Mouse (Mus musculus) megakaryocyte-erythroid progenitor cell, adult 5-6 weeks (primary cell): ENCODE results near the gene Dhh. TPM values are rescaled to one million over a fixed set of nuclear protein-coding genes. Genes with fewer than 3 reads are reported as not detected.

Source experiments
- ATAC-seq: replicated peaks from 2 replicates; pipeline ENCODE4 v1.8.0; 2016; ENCODE audit warnings: mild to moderate bottlenecking, inconsistent platforms; ENCODE audit not compliant: severe bottlenecking, poor library complexity, low FRiP score, low TSS enrichment
- total RNA-seq, 2 experiments: library from RNA; stranded (forward) in 1 of 2; stranded (reverse) in 1 of 2; fragments of 200-1000, 215-1000 nt in 1 of 2; fragments of >200 nt in 1 of 2; fragmentation: Nextera tagmentation in 1 of 2; gene quantifications; 2 replicates each; pipeline ENCODE4 v1.2.3; 2014 to 2017

The Dhh gene
- total RNA-seq, 2 experiments from 2014 or later = not detected

DNA sequence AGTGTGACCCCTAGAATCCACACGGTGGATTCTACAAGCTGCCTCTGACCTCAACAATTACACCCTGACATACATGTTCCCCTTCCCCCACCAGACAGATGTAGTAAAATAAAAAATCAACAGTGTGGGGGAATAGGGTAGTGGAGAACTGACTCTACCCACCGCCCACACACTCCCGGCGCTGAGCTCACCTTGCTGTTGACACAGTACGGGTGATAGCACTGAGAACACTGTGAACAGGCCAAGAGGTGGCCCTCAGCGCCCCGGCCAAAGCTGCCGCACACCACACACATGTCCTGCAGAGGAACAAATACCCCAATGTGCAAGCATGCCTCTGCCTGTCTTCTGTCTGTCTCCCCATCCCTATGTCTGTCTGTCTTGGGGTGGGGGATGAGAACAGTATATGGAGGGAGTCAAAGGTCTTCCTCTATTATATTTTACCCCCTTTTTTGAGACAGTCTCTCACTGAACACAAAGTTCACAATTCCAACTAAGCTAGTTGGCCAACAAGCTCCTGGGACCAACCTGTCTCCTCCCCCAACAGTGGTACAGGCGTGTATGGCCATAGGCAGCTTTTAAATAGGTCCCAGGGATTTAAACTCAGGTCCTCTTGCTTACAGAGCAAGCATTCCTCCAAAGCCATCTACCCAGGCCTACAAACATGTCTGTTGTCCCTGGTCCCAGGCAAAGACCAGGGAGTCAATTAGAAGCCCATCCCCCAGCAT, 38.9 kb downstream of the Dhh start:
- no peak for ATAC-seq

DNA sequence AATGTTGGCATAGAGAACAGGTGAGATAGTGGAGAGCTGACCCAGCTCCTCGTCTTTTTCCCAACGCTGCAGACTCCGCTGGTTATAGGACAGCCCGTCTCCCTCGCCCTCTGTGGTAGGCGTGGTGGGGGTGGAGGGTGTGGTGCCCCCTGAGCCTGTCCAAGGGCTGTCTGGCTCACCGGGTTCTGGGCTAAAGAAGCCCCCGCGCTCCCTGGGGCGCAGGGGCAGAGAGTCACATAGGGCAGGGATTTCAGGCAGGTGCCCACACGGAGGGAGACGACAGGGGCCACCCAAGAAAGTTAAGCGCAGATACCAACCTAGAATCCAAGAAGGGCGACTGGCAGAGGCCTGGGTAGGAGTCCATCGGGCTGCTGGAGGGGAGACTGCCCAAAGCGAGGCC, 44.1 kb downstream of the Dhh start:
- no peak for ATAC-seq

DNA sequence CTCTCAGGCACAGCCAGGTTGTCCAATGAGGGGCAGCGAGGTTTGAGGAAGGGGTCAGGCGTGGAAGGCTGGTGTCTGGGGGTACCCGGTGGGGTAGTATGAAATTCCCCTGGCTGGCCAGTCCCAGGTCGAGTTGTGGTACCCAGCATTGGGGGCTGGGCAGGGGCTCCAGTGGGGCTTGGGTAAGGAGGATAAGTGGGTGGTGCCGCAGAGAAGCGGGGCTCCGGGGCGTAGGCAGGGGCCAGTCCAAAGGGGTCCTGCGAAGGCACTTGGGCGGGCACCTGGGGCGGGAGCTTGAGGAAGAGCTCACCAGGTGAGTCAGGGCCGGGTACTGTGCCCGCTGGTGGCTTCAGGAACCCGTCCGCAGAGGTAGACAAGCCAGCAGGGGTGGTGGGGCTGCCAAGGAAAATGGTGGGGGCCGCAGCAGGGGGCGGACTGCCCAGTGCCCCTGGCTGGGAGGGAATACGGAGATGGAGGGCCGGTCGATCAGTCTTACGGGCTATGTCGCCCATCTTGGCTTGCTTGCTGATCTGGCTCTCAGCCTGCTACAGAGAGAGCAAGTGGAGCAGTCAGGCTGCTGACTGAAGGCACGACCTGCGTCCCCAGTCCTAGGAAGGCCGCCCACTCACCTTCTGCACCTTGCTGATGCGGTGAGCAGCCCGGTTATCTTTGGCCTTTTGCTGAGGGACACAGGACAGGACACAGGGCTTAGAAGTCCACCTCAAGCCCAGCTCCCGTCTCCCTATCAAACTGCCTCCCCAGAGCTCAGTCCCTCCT, 45.0 kb downstream of the Dhh start:
- ATAC-seq = no peak

DNA sequence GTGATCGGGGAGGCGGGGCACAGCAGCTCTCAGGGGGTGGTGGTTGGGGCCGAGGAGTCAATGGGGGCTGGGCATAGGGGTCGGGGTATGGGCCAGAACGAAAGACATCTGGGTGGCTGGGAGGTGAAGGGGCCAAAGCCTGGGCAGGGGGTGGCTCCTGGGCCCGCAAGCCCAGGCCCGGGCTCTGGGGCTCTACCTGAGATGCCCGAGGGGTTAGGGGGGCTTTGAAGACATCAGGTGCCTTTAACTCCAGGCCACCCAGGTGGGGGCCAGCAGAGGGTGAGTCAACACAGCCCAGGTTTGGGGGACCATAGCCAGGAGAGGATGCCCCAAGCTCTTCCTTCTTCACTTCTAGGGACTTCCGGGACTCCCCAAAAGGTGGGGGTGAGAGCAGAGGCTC, 45.6 kb downstream of the Dhh start:
- ATAC-seq = no peak

- no peak for ATAC-seq
These were observed 46.3 kb downstream of the Dhh start for GRCm38 (mm10) chr15:98852071-98852470.

DNA sequence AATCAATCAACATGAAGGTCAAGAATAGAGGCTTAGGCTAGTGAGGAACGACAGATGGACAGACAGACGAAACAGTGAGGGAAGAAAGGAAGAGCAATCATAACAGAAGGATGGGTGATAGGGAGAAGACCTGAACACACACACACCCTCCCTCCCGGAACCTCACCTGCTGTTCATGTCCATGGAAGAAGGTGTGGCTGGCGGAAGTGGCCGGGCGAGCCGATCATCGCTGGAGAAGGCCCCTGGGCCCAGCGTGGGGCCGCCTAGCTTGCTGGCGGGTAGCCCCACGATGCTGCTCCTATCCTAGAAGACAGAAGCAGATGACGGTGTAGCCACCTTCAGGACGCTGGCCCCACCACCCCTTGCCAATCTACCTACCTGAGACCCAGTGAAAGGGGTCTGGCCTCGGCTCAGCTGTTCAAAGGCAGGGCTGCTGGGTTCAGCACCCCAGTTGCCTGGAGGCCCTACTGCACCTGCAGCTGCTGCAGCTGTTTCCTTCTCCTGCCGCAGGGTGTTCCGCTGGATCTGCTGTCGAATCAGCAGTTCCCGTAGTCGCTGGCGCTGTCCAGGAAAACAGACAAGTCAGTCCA, 47.0 kb downstream of the Dhh start:
- no peak for ATAC-seq

- ATAC-seq = no peak
These were observed 47.7 kb downstream of the Dhh start for GRCm38 (mm10) chr15:98850668-98851067.

- ATAC-seq = no peak
These were observed 48.3 kb downstream of the Dhh start for GRCm38 (mm10) chr15:98849956-98850600.

- no peak for ATAC-seq
These were observed 49.2 kb downstream of the Dhh start for GRCm38 (mm10) chr15:98849165-98849564.

GRCm38 (mm10) chr15:98846140-98846539, 52.2 kb downstream of the Dhh start:
- no peak for ATAC-seq

DNA sequence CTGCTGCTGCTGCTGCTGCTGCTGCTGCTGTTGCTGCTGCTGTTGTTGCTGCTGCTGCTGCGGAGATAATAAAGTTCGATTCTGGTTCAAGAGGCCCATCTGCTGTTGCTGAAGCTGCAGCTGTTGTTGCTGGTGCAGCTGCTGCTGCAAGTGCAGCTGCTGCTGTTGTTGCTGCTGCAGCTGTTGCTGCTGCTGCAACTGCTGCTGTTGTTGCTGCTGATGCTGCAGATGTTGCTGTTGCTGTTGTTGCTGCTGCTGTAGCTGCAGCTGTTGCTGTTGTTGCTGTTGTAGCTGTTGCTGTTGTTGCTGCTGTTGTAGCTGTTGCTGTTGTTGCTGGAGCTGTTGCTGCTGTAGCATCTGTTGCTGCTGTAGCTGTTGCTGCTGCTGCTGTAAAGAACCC, 53.2 kb downstream of the Dhh start:
- ATAC-seq = no peak

- ATAC-seq = no peak
These were observed 54.6 kb downstream of the Dhh start for GRCm38 (mm10) chr15:98843595-98844223.

Other genes with a start within 250 kb of the Dhh start
- 79.8 and 96.4 TPM in 2 replicates for gene Ddx23, start 235.6 kb downstream of the Dhh start, total RNA-seq (2014; fragmentation: Nextera tagmentation)
- 152 and 181 TPM in 2 replicates for gene Ddx23, start 235.6 kb downstream of the Dhh start, total RNA-seq (2017)
- 0.64 TPM in 1 of 2 replicates, not detected in the other for gene Rnd1, start 221.1 kb downstream of the Dhh start, total RNA-seq (2014; fragmentation: Nextera tagmentation)
- gene Rnd1, start 221.1 kb downstream of the Dhh start, total RNA-seq (2017) = 0.61 TPM in 1 of 2 replicates, not detected in the other
- not detected in 2 replicates for gene Ccdc65, start 190.3 kb downstream of the Dhh start, total RNA-seq (2014; fragmentation: Nextera tagmentation)
- not detected in 2 replicates for gene Ccdc65, start 190.3 kb downstream of the Dhh start, total RNA-seq (2017)
- 5.5 and 6.1 TPM in 2 replicates for gene Fkbp11, start 170.3 kb downstream of the Dhh start, total RNA-seq (2014; fragmentation: Nextera tagmentation)
- gene Fkbp11, start 170.3 kb downstream of the Dhh start, total RNA-seq (2017) = 5.8 and 6.9 TPM in 2 replicates
- 22.5 and 23.2 TPM in 2 replicates for gene Arf3, start 135.3 kb downstream of the Dhh start, total RNA-seq (2014; fragmentation: Nextera tagmentation)
- 16.9 and 22.1 TPM in 2 replicates for gene Arf3, start 135.3 kb downstream of the Dhh start, total RNA-seq (2017)
- gene Wnt10b, start 120.4 kb downstream of the Dhh start, total RNA-seq (2014; fragmentation: Nextera tagmentation) = not detected in 2 replicates
- not detected in 2 replicates for gene Wnt10b, start 120.4 kb downstream of the Dhh start, total RNA-seq (2017)
- not detected in 2 replicates for gene Wnt1, start 108.7 kb downstream of the Dhh start, total RNA-seq (2014; fragmentation: Nextera tagmentation)
- gene Wnt1, start 108.7 kb downstream of the Dhh start, total RNA-seq (2017) = not detected in 2 replicates
- gene Ddn, start 89.0 kb downstream of the Dhh start, total RNA-seq (2014; fragmentation: Nextera tagmentation) = not detected in 2 replicates
- 0.08 TPM in 1 of 2 replicates, not detected in the other for gene Ddn, start 89.0 kb downstream of the Dhh start, total RNA-seq (2017)
- gene Prkag1, start 67.0 kb downstream of the Dhh start, total RNA-seq (2014; fragmentation: Nextera tagmentation) = 61.3 and 121 TPM in 2 replicates
- 120 and 143 TPM in 2 replicates for gene Prkag1, start 67.0 kb downstream of the Dhh start, total RNA-seq (2017)
- gene Kmt2d, start 27.3 kb downstream of the Dhh start, total RNA-seq (2014; fragmentation: Nextera tagmentation) = 55.2 and 72.7 TPM in 2 replicates
- 27.5 and 31.8 TPM in 2 replicates for gene Kmt2d, start 27.3 kb downstream of the Dhh start, total RNA-seq (2017)
- gene Rhebl1, start 4.0 kb downstream of the Dhh start, total RNA-seq (2014; fragmentation: Nextera tagmentation) = 17.4 and 25.2 TPM in 2 replicates
- 4.3 and 9.4 TPM in 2 replicates for gene Rhebl1, start 4.0 kb downstream of the Dhh start, total RNA-seq (2017)
- 8.7 and 14.5 TPM in 2 replicates for gene Lmbr1l, start 19.7 kb upstream of the Dhh start, total RNA-seq (2014; fragmentation: Nextera tagmentation)
- gene Lmbr1l, start 19.7 kb upstream of the Dhh start, total RNA-seq (2017) = 5.7 and 12.0 TPM in 2 replicates
- gene Tuba1b, start 36.0 kb upstream of the Dhh start, total RNA-seq (2014; fragmentation: Nextera tagmentation) = 2,322 and 3,225 TPM in 2 replicates
- 801 and 969 TPM in 2 replicates for gene Tuba1b, start 36.0 kb upstream of the Dhh start, total RNA-seq (2017)
- not detected in 2 replicates for gene Gm49450, start 55.0 kb upstream of the Dhh start, total RNA-seq (2014; fragmentation: Nextera tagmentation)
- gene Gm49450, start 55.0 kb upstream of the Dhh start, total RNA-seq (2017) = not detected in 2 replicates
- 4.5 and 10.2 TPM in 2 replicates for gene Tuba1a, start 55.2 kb upstream of the Dhh start, total RNA-seq (2014; fragmentation: Nextera tagmentation)
- 9.7 and 16.0 TPM in 2 replicates for gene Tuba1a, start 55.2 kb upstream of the Dhh start, total RNA-seq (2017)
- gene Tuba1c, start 131.4 kb upstream of the Dhh start, total RNA-seq (2014; fragmentation: Nextera tagmentation) = 85.6 and 109 TPM in 2 replicates
- gene Tuba1c, start 131.4 kb upstream of the Dhh start, total RNA-seq (2017) = 34.5 and 41.4 TPM in 2 replicates
- gene Prph, start 156.6 kb upstream of the Dhh start, total RNA-seq (2014; fragmentation: Nextera tagmentation) = not detected in 2 replicates
- gene Prph, start 156.6 kb upstream of the Dhh start, total RNA-seq (2017) = not detected in 2 replicates
- 25.0 and 40.8 TPM in 2 replicates for gene Troap, start 176.0 kb upstream of the Dhh start, total RNA-seq (2014; fragmentation: Nextera tagmentation)
- gene Troap, start 176.0 kb upstream of the Dhh start, total RNA-seq (2017) = 6.6 and 37.9 TPM in 2 replicates
- not detected in 2 replicates for gene C1ql4, start 189.3 kb upstream of the Dhh start, total RNA-seq (2014; fragmentation: Nextera tagmentation)
- gene C1ql4, start 189.3 kb upstream of the Dhh start, total RNA-seq (2017) = not detected in 2 replicates
- not detected in 2 replicates for gene Dnajc22, start 194.6 kb upstream of the Dhh start, total RNA-seq (2014; fragmentation: Nextera tagmentation)
- not detected in 2 replicates for gene Dnajc22, start 194.6 kb upstream of the Dhh start, total RNA-seq (2017)
- gene Spats2, start 227.4 kb upstream of the Dhh start, total RNA-seq (2014; fragmentation: Nextera tagmentation) = not detected in 2 replicates
- gene Spats2, start 227.4 kb upstream of the Dhh start, total RNA-seq (2017) = 0.61 TPM in 1 of 2 replicates, not detected in the other